Mouse (Mus musculus) heart, adult 8-10 months (tissue): ENCODE data around the gene Ap1m2. TPM values are rescaled to one million over a fixed set of nuclear protein-coding genes. Genes with fewer than 3 reads are reported as not detected.
"Not testable (repeated sequence)": the region's sequence is repeated elsewhere in the genome, so short reads cannot be mapped to it uniquely, and the experiment has no call there.

Experiments
- DNase-seq: peaks from one replicate; pipeline ENCODE4 v3.0.0; 2022; ENCODE audit warnings: low spot score
- total RNA-seq, 4 experiments: library from RNA; stranded (reverse); gene quantifications; 2 replicates each; pipeline ENCODE4 v1.2.4; 2022

Gene Ap1m2
- total RNA-seq, 4 experiments from 2014 or later: not detected

- no peak for DNase-seq
Measured at GRCm38 (mm10) chr9:21264272-21264999, 47.7 kb downstream of the Ap1m2 start.

DNA sequence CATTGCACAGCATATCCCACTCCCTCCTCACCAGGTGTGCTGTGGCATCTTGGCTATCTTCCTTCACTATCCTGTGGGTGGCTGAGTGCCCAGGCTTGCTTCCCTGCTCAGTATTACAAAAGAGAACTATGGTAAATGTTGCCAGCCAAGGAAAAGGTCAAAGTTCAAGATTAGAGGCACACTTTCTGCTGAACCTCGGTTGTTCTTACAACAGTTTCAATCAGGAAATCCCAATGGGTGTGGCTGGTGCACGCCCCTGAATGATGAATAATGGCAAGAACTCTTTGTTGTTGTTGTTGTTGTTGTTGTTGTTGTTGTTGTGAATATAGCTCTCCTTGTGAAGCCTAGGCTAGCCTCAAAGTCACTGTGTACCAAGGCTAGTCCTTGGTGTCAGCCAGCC lies 50.3 kb downstream of the Ap1m2 start:
- no peak for DNase-seq

GRCm38 (mm10) chr9:21260491-21261040 lies 51.6 kb downstream of the Ap1m2 start:
- no peak for DNase-seq

GRCm38 (mm10) chr9:21256349-21256748 lies 55.8 kb downstream of the Ap1m2 start:
- not testable (repeated sequence) for DNase-seq

GRCm38 (mm10) chr9:21254690-21255089 lies 57.4 kb downstream of the Ap1m2 start:
- no peak for DNase-seq

DNA sequence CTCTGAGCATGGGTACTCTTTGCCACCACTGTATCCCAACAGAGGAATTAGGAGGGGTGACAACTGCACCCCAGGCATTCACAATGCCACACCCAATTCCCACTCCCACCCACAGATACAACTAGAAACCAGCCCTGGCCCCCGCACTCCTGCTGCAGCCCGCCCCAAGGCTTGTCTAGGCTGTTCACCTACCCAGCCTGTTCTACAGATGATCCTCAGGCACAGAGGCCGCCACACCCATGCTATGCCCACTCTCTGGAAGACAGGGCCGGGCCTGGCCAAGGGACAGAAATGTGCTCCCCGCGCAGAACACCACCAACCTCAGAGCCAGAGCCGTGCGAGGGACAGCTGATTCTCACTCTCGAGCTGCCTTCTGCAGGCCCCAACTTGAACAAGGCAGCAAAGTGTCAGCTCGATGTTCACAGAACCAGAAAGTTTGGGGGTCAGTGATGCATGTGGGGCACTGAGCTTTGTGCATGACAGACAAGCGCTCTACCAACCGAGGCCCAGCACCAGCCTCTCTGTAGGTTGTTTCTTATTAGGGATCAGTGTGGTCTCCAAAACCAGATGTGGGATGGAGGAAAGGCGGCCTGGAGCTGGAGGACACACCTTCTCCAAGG lies 60.9 kb downstream of the Ap1m2 start:
- DNase-seq: no peak

DNA sequence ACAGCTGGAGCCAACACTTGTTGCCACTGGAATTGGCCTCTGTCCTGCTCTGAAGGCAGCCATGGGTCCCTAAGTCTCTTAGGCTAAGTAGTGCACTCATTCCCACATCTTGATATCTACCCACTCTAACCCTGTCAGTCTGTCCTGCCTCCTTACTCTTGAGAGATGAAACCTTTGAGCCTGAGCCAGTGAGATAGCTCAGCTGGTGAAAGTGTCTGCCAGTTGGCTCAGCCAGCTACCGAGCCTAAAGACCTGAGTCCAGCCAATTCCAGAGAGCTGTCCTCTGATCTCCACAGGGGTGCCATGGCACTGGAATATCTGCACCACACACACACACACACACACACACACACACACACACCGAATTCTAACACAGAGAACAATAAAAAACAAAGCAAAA lies 61.6 kb downstream of the Ap1m2 start:
- DNase-seq: no peak

GRCm38 (mm10) chr9:21249629-21250508 lies 62.3 kb downstream of the Ap1m2 start:
- no peak for DNase-seq

DNA sequence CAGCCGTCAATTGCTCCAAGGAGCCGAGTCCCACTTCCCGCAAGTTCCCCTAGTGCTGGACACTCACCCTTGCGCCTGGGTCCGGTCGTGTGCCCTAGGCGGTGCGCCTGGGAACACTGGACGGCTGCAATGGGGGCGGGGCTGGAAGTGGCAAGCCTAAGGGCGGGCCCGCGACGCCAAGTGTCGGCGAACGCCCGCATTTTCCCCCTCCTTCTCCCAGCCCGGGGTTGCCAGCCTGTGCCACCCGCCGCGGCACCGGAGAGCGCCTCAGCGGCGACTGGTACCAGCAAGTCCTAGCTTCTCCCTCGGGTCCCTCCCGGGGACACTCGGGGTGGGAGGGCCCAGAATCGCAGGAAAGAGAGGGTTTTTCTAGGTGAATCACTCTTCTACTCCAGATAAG lies 63.8 kb downstream of the Ap1m2 start, which contains the start of gene S1pr5:
Gene S1pr5 (minus strand): TSS at position 118 of the 400 bp plus-strand sequence.
- DNase-seq: no peak

DNA sequence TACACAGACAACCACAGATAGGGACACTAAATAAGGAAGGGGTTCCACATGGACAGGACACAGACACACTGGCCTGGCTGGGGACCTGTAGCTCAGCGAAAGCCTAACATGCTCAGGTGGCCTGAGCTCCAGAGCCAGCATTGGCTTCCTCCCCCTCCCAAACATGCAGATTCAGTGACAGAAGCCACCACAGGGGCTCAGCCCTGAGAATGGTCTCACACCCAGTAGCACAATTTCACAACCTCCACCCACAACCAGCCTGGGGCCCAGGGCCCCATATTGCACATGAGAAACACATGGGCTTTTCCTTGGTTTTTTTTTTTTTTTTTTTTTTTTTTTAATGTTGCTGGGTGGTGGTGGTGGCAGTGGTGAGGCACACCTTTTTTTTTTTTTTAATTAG lies 65.8 kb downstream of the Ap1m2 start:
- no peak for DNase-seq

DNA sequence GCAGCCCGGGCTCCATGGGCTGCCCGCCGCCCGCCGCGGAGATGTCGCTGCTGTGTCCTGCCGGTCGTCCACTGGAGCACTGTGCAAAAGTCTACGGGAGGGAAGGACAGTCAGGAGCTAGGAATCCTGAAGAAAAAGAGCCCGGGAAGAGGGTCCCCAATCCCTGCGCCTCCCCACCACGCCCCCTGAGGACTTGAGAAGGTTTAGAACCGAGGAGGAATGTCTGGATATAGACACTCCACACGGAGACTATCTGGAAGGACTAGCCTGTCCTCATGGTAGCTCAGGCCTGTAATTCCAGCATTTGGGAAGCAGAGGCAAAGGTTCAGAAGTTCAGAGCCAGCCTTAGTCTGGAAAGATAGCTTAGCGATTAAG lies 67.0 kb downstream of the Ap1m2 start:
- no peak for DNase-seq

- DNase-seq: no peak
Measured at GRCm38 (mm10) chr9:21244428-21245112, 67.6 kb downstream of the Ap1m2 start.

Other genes starting within 250 kb of the Ap1m2 start
- not detected for gene Zglp1, start 245.2 kb downstream of the Ap1m2 start, total RNA-seq
- under 1 TPM in 1 of 4 experiments, not detected in 3; 0.38 TPM for gene Gm49373, start 239.2 kb downstream of the Ap1m2 start, total RNA-seq
- 10 to 100 TPM; 36.4 to 53.0 (median 41.0) TPM for gene Fdx1l, start 238.7 kb downstream of the Ap1m2 start, total RNA-seq
- gene Gm38431, start 220.3 kb downstream of the Ap1m2 start, total RNA-seq: 1 to 10 TPM in 1 of 4 experiments, under 1 TPM in 3; 0.26 to 1.6 (median 0.36) TPM
- gene Raver1, start 220.3 kb downstream of the Ap1m2 start, total RNA-seq: 10 to 100 TPM; 25.7 to 26.2 (median 26.0) TPM
- 1 to 10 TPM; 8.6 to 9.1 (median 8.7) TPM for gene Tyk2, start 181.1 kb downstream of the Ap1m2 start, total RNA-seq
- 100 to 1,000 TPM; 138 to 170 (median 157) TPM for gene Cdc37, start 162.4 kb downstream of the Ap1m2 start, total RNA-seq
- 10 to 100 TPM; 48.5 to 75.4 (median 62.1) TPM for gene Pde4a, start 146.6 kb downstream of the Ap1m2 start, total RNA-seq
- gene Keap1, start 73.0 kb downstream of the Ap1m2 start, total RNA-seq: 10 to 100 TPM; 43.6 to 52.1 (median 45.5) TPM
- 1 to 10 TPM; 1.6 to 1.9 (median 1.8) TPM for gene S1pr5, start 63.9 kb downstream of the Ap1m2 start, total RNA-seq
- 100 to 1,000 TPM in 1 of 4 experiments, 10 to 100 TPM in 3; 87.0 to 105 (median 93.5) TPM for gene Atg4d, start 47.0 kb downstream of the Ap1m2 start, total RNA-seq
- gene Kri1, start 24.4 kb downstream of the Ap1m2 start, total RNA-seq: 10 to 100 TPM; 16.2 to 18.3 (median 17.3) TPM
- gene Cdkn2d, start 20.9 kb downstream of the Ap1m2 start, total RNA-seq: 10 to 100 TPM; 15.1 to 17.7 (median 16.7) TPM
- gene Slc44a2, start 8.4 kb upstream of the Ap1m2 start, total RNA-seq: 100 to 1,000 TPM in 1 of 4 experiments, 10 to 100 TPM in 3; 90.2 to 124 (median 94.3) TPM
- gene Ilf3, start 55.5 kb upstream of the Ap1m2 start, total RNA-seq: 10 to 100 TPM; 28.2 to 31.4 (median 29.8) TPM
- gene Qtrt1, start 99.5 kb upstream of the Ap1m2 start, total RNA-seq: 1 to 10 TPM; 7.4 to 9.3 (median 8.9) TPM
- gene Dnm2, start 112.6 kb upstream of the Ap1m2 start, total RNA-seq: 10 to 100 TPM; 60.3 to 71.0 (median 61.2) TPM
- 10 to 100 TPM; 46.5 to 51.3 (median 48.9) TPM for gene Tmed1, start 197.9 kb upstream of the Ap1m2 start, total RNA-seq
- 1 to 10 TPM in 1 of 4 experiments, under 1 TPM in 3; 0.37 to 2.2 (median 0.63) TPM for gene AB124611, start 213.8 kb upstream of the Ap1m2 start, total RNA-seq
- 10 to 100 TPM; 70.9 to 75.8 (median 73.3) TPM for gene Carm1, start 234.6 kb upstream of the Ap1m2 start, total RNA-seq